Mouse (Mus musculus): Measurements from ENCODE around the gene Gm17190.

GRCm38 (mm10) chr13:96039536-96039935, 42.3 kb upstream of the Gm17190 start:
- TF ChIP-seq POLR2A (IDR thresholded peaks at IDR 0.05; ENCODE audit: low read depth, low read length) (no peak), CTCF (IDR thresholded peaks at IDR 0.05; ENCODE audit: extremely low read depth, insufficient read depth, insufficient read length, insufficient replicate concordance) (no peak)
